Mouse (Mus musculus) forebrain, postnatal 0 days (tissue): ENCODE results near the gene Olfr545. TPM values are rescaled to one million over a fixed set of nuclear protein-coding genes. Genes with fewer than 3 reads are reported as not detected.

Source experiments
- ATAC-seq: fragments of 200-750 bp; cut with Nextera tagmentation; 2 replicates; pipeline ENCODE4 v1.8.0; 2017; ENCODE audit warnings: mild to moderate bottlenecking, moderate library complexity
- DNase-seq: peaks from one replicate; pipeline ENCODE4 v3.0.0-alpha.2; 2015
- H3K27ac ChIP-seq: fragments of 300-500 bp; sonication (generic); 2 replicates; pipeline ENCODE4 v1.5.1; 2014; ENCODE audit warnings: low read depth, mild to moderate bottlenecking, antibody characterized with exemption, low read length, moderate library complexity, mixed read lengths
- H3K27me3 ChIP-seq: fragments of 300-500 bp; sonication (generic); 2 replicates; pipeline ENCODE4 v1.6.1; 2014; ENCODE audit warnings: mild to moderate bottlenecking, low read length, mixed read lengths; ENCODE audit not compliant: insufficient read depth
- H3K36me3 ChIP-seq: fragments of 300-500 bp; sonication (generic); 2 replicates; pipeline ENCODE4 v1.6.1; 2014; ENCODE audit warnings: mild to moderate bottlenecking, moderate library complexity; ENCODE audit not compliant: insufficient read depth
- H3K4me1 ChIP-seq: fragments of 300-500 bp; sonication (generic); 2 replicates; pipeline ENCODE4 v1.6.1; 2014; ENCODE audit warnings: antibody characterized with exemption; ENCODE audit not compliant: insufficient read depth
- H3K4me2 ChIP-seq: fragments of 300-500 bp; sonication (generic); 2 replicates; pipeline ENCODE4 v1.6.1; 2014; ENCODE audit warnings: low read depth, mild to moderate bottlenecking, moderate library complexity
- H3K4me3 ChIP-seq: fragments of 300-500 bp; sonication (generic); 2 replicates; pipeline ENCODE4 v1.5.1; 2014; ENCODE audit warnings: low read depth, low read length, mixed read lengths
- H3K9ac ChIP-seq: fragments of 300-500 bp; sonication (generic); 2 replicates; pipeline ENCODE4 v1.6.1; 2014; ENCODE audit warnings: mild to moderate bottlenecking
- H3K9me3 ChIP-seq: fragments of 300-500 bp; sonication (generic); 2 replicates; pipeline ENCODE4 v1.6.1; 2016; ENCODE audit warnings: low read length
- CTCF ChIP-seq: sonication (generic); IDR thresholded peaks from 2 replicates; pipeline ENCODE4 v1.5.1; 2016; ENCODE audit warnings: antibody characterized with exemption, control low read depth, low read depth
- WGBS: fragments of 180-500 bp; shearing (Covaris S2); extraction: QIAGEN DNeasy Blood & Tissue Kit; methylation state at CpG from one replicate; pipeline ENCODE4 v1.1.7; 2014; 5-methylcytosine and 5-hydroxymethylcytosine counted together
- polyA plus RNA-seq: library from polyadenylated mRNA; unstranded; fragments of >200 nt; fragmentation: Nextera tagmentation; extraction: Ambion mirVana; gene quantifications from 2 replicates; pipeline ENCODE4 v1.2.1, GENCODE M21; 2015
- total RNA-seq: library from RNA; depleted of rRNA; stranded (reverse); fragments of >200 nt; gene quantifications from 2 replicates; pipeline ENCODE4 v1.2.3, GENCODE M21; 2014; rRNA removed

Olfr545 gene
- total RNA-seq (0.24 TPM in 1 of 2 replicates, not detected in the other), polyA plus RNA-seq (0.05 and 0.08 TPM in 2 replicates)

- no peak within 1 kb of the TSS for H3K9ac ChIP-seq
- H3K27ac ChIP-seq, result no peak within 1 kb of the TSS
- no peaks in the 10 kb centered on the region for H3K27me3 ChIP-seq
- DNase-seq, result no peak
- H3K4me3 ChIP-seq, result no peak within 1 kb of the TSS
- H3K9me3 ChIP-seq, result no peaks in the 10 kb centered on the region
- no peaks in the 10 kb centered on the region for H3K36me3 ChIP-seq
- ATAC-seq, result no peak
- TF ChIP-seq CTCF, result no peak
- H3K4me2 ChIP-seq, result no peak within 1 kb of the TSS
- no peaks in the 10 kb centered on the region for H3K4me1 ChIP-seq
- WGBS, result 56% methylated on average over 3 of the region's 3 CpGs
Measured at GRCm38 (mm10) chr7:102499473-102499872, at the start of gene Olfr545. Gene Olfr545, minus strand, starts transcription at chr7:102499573.

- ATAC-seq, result no peak
- 55% methylated on average over 3 of the region's 3 CpGs for WGBS
- H3K27me3 ChIP-seq, result no peaks in the 10 kb centered on the region
- no peak for DNase-seq
- no peak overlapping the region for H3K4me2 ChIP-seq
- H3K36me3 ChIP-seq, result no peaks in the 10 kb centered on the region
- H3K4me3 ChIP-seq, result no peak overlapping the region
- H3K27ac ChIP-seq, result no peak overlapping the region
- H3K4me1 ChIP-seq, result no peaks in the 10 kb centered on the region
- no peak for TF ChIP-seq CTCF
- no peak overlapping the region for H3K9ac ChIP-seq
- no peaks in the 10 kb centered on the region for H3K9me3 ChIP-seq
Measured at GRCm38 (mm10) chr7:102541251-102541650, 41.9 kb upstream of the Olfr545 start.

GRCm38 (mm10) chr7:102540596-102540995, 41.2 kb upstream of the Olfr545 start, which contains the start of gene Olfr548-ps1:
Gene Olfr548-ps1, plus strand, starts transcription at chr7:102540896.
- Histone ChIP-seq H3K27me3 (no peaks in the 10 kb centered on the region), H3K27ac (no peak within 1 kb of the TSS), H3K9ac (no peak within 1 kb of the TSS), H3K36me3 (no peaks in the 10 kb centered on the region), H3K4me3 (no peak within 1 kb of the TSS), H3K9me3 (no peaks in the 10 kb centered on the region), H3K4me2 (no peak within 1 kb of the TSS), H3K4me1 (no peaks in the 10 kb centered on the region)
- DNase-seq (no peak), ATAC-seq (no peak)
- no peak for TF ChIP-seq CTCF
- 89% methylated on average over 2 of the region's 2 CpGs for WGBS

- 75% methylated on average over 1 of the region's 1 CpGs for WGBS
- Histone ChIP-seq H3K4me3 (no peak within 1 kb of the TSS), H3K9ac (no peak within 1 kb of the TSS), H3K27me3 (no peaks in the 10 kb centered on the region), H3K4me2 (no peak within 1 kb of the TSS), H3K9me3 (no peaks in the 10 kb centered on the region), H3K36me3 (no peaks in the 10 kb centered on the region), H3K4me1 (no peaks in the 10 kb centered on the region), H3K27ac (no peak within 1 kb of the TSS)
- no peak for TF ChIP-seq CTCF
- no peak for DNase-seq
- ATAC-seq, result no peak
Measured at GRCm38 (mm10) chr7:102534449-102534848, 35.1 kb upstream of the Olfr545 start, which contains the start of gene Olfr547. Gene Olfr547, plus strand, starts transcription at chr7:102534749.

- DNase-seq, result no peak
- Histone ChIP-seq H3K4me3 (no peak overlapping the region), H3K9ac (no peak overlapping the region), H3K9me3 (no peaks in the 10 kb centered on the region), H3K27me3 (no peaks in the 10 kb centered on the region), H3K4me1 (no peaks in the 10 kb centered on the region), H3K27ac (no peak overlapping the region), H3K36me3 (no peaks in the 10 kb centered on the region), H3K4me2 (no peak overlapping the region)
- 86% methylated on average over 1 of the region's 1 CpGs for WGBS
- no peak for TF ChIP-seq CTCF
- no peak for ATAC-seq
Measured at GRCm38 (mm10) chr7:102529052-102529451, 29.7 kb upstream of the Olfr545 start.

DNA sequence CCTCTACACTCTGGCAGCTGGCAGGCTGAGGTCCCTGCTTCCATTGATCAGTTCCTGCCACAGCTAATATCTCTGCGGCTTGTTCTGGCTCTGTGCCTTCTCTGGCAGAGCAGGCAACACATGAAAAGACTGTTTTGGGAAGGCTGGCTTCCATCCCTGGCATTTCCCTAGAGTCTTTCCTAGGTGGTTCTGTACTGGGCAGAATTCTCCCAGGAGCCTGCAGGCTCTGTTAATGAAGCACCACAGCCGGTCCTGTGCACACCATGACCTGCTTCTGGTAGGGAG, 17.6 kb upstream of the Olfr545 start:
- H3K4me3 ChIP-seq, result no peak overlapping the region
- DNase-seq (peak; percentile 42), ATAC-seq (0 out of 2 replicates have a peak, but pooled peaks have one; percentile 13)
- H3K9ac ChIP-seq, result no peak overlapping the region
- no peaks in the 10 kb centered on the region for H3K4me1 ChIP-seq
- H3K27me3 ChIP-seq, result no peaks in the 10 kb centered on the region; the same call in 1 of the 2 replicates
- 32% methylated on average over 2 of the region's 2 CpGs for WGBS
- no peak overlapping the region for H3K27ac ChIP-seq
- no peaks in the 10 kb centered on the region for H3K9me3 ChIP-seq
- no peaks in the 10 kb centered on the region for H3K36me3 ChIP-seq
- TF ChIP-seq CTCF, result no peak
- H3K4me2 ChIP-seq, result no peak overlapping the region

DNA sequence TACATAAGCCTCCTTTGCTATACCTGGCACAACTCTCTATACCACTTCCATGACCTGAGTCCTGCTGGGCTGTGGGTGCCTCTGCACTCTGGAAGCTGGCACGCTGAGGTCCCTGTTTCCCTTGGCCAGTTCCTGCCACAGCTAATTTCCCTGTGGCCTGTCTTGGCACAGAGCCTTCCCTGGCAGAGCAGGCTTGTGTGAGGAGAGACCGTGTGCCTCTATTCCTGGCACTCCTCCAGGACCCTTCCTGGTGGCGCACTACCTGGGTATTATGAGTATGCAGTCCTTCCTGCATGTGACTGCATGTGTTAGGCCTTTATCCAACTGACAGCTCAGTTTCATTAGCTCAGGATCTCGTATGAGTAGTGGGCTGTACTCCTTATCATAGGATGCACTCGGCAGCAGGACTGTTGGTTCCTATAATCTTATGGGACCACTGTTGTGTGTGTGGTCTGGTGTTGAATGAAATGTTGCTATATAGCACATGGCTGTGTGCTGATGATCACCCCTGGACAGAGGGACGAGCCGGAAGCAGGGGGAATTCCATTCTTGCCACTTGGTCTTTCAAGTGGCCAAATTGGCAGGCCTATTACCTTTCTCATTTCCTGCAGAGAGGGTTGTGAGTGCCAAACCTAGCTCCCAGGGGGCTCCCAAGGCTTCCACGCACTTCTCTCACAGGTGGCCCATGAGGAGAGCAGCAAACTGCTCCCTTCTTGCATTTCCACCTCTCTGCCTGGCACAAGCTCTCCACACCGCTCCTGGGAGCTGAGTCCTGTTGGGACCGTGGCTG, 17.1 kb upstream of the Olfr545 start:
- H3K27ac ChIP-seq, result no peak overlapping the region
- H3K4me1 ChIP-seq, result no peaks in the 10 kb centered on the region
- WGBS, result 43% methylated on average over 10 of the region's 10 CpGs
- no peaks in the 10 kb centered on the region for H3K36me3 ChIP-seq
- DNase-seq, result peak; percentile 26
- no peaks in the 10 kb centered on the region for H3K9me3 ChIP-seq
- no peak overlapping the region for H3K4me3 ChIP-seq
- H3K9ac ChIP-seq, result no peak overlapping the region
- no peak overlapping the region for H3K4me2 ChIP-seq
- H3K27me3 ChIP-seq, result no peaks in the 10 kb centered on the region; the same call in 1 of the 2 replicates
- ATAC-seq, result no peak
- no peak for TF ChIP-seq CTCF
